In genomic region chr3:7007811-7008359, GRCm38 (mm10) we compare ENCODE assay signal across 12 mouse cellular contexts.
DNase-seq lines count a peak whose midpoint lies in the region; ATAC-seq lines count a peak whose summit lies in the region.
"Had no signal": no experiment of that assay in that cellular context is flagged by ENCODE, and none has a peak within 500 bp of the region (broad histone marks: within the 10 kb centered on the region; RNA-seq: fewer than 3 reads in every experiment).

No protein-coding gene starts in this region.

- H3K4me3 ChIP-seq in forebrain, embryonic 14.5 days (ENCODE audit: low read depth, low read length), result no peak overlapping the region
- H3K4me3 ChIP-seq in forebrain, embryonic 11.5 days (ENCODE audit: low read depth, low read length), result no peak overlapping the region
- no peak overlapping the region for H3K4me3 ChIP-seq in neural tube, embryonic 13.5 days
- no peak overlapping the region for H3K4me3 ChIP-seq in neural tube, embryonic 15.5 days (replicated peaks)
- no peak overlapping the region for H3K4me3 ChIP-seq in midbrain, embryonic 10.5 days

- H3K27me3 ChIP-seq in forebrain, embryonic 14.5 days (replicated peaks; ENCODE audit: control insufficient read depth, insufficient read depth, low read length), result no peaks in the 10 kb centered on the region
- no peaks in the 10 kb centered on the region for H3K27me3 ChIP-seq in forebrain, embryonic 11.5 days (ENCODE audit: control insufficient read depth, insufficient read depth, low read length)
- no peaks in the 10 kb centered on the region for H3K27me3 ChIP-seq in neural tube, embryonic 13.5 days
- H3K27me3 ChIP-seq in neural tube, embryonic 15.5 days (replicated peaks), result no peaks in the 10 kb centered on the region
- no peaks in the 10 kb centered on the region for H3K27me3 ChIP-seq in midbrain, embryonic 10.5 days (ENCODE audit: low read depth, poor library complexity, severe bottlenecking)

- ATAC-seq in forebrain, embryonic 14.5 days, result no peak; the same call in 1 of the 2 replicates
- no peak for ATAC-seq in forebrain, embryonic 11.5 days (replicated peaks; ENCODE audit: low FRiP score)
- no peak for ATAC-seq in neural tube, embryonic 13.5 days (ENCODE audit: low read depth)
- ATAC-seq in neural tube, embryonic 15.5 days (ENCODE audit: low FRiP score), result no peak
- ATAC-seq: lung, postnatal 0 days had no signal

- no peaks in the 10 kb centered on the region for H3K9me3 ChIP-seq in forebrain, embryonic 14.5 days (replicated peaks; ENCODE audit: control insufficient read depth, low read length)
- H3K9me3 ChIP-seq in forebrain, embryonic 11.5 days (ENCODE audit: control insufficient read depth, low read length), result no peaks in the 10 kb centered on the region
- no peaks in the 10 kb centered on the region for H3K9me3 ChIP-seq in neural tube, embryonic 13.5 days
- H3K9me3 ChIP-seq in neural tube, embryonic 15.5 days (replicated peaks), result no peaks in the 10 kb centered on the region
- no peaks in the 10 kb centered on the region for H3K9me3 ChIP-seq in midbrain, embryonic 10.5 days (replicated peaks)

- intact Hi-C loops in heart, postnatal 36 days (cut with DNase I), result no loop called here

- 0 out of 2 replicates have a peak overlapping the region, but pooled peaks have one; percentile 21 for H3K27ac ChIP-seq in forebrain, embryonic 14.5 days (ENCODE audit: low read depth, low read length)
- H3K27ac ChIP-seq in forebrain, embryonic 11.5 days (ENCODE audit: low read depth, low read length), result no peak overlapping the region
- 0 out of 2 replicates have a peak overlapping the region, but pooled peaks have one; percentile 10 for H3K27ac ChIP-seq in neural tube, embryonic 13.5 days (replicated peaks)
- no peak overlapping the region for H3K27ac ChIP-seq in neural tube, embryonic 15.5 days (replicated peaks)
- peak overlapping the region; percentile 33 for H3K27ac ChIP-seq in midbrain, embryonic 10.5 days (replicated peaks)

- no peaks in the 10 kb centered on the region for H3K36me3 ChIP-seq in forebrain, embryonic 14.5 days (ENCODE audit: control insufficient read depth, insufficient read depth, low read length)
- H3K36me3 ChIP-seq in forebrain, embryonic 11.5 days (ENCODE audit: control insufficient read depth, insufficient read depth, low read length), result no peaks in the 10 kb centered on the region
- no peaks in the 10 kb centered on the region for H3K36me3 ChIP-seq in neural tube, embryonic 13.5 days
- H3K36me3 ChIP-seq in neural tube, embryonic 15.5 days, result no peaks in the 10 kb centered on the region
- no peaks in the 10 kb centered on the region for H3K36me3 ChIP-seq in midbrain, embryonic 10.5 days

- H3K9ac ChIP-seq in forebrain, embryonic 14.5 days (ENCODE audit: low read length), result no peak overlapping the region
- no peak overlapping the region for H3K9ac ChIP-seq in forebrain, embryonic 11.5 days (ENCODE audit: low read length)
- H3K9ac ChIP-seq in neural tube, embryonic 13.5 days, result no peak overlapping the region
- H3K9ac ChIP-seq in neural tube, embryonic 15.5 days (replicated peaks), result no peak overlapping the region

- no peak overlapping the region for H3K4me2 ChIP-seq in forebrain, embryonic 14.5 days (ENCODE audit: low read length)
- H3K4me2 ChIP-seq in forebrain, embryonic 11.5 days (ENCODE audit: low read depth, low read length, severe bottlenecking), result no peak overlapping the region
- no peak overlapping the region for H3K4me2 ChIP-seq in neural tube, embryonic 13.5 days
- H3K4me2 ChIP-seq in neural tube, embryonic 15.5 days, result no peak overlapping the region

- 60% methylated on average over 5 of the region's 5 CpGs for WGBS in forebrain, embryonic 14.5 days
- WGBS in forebrain, embryonic 11.5 days, result 68% methylated on average over 5 of the region's 5 CpGs
- WGBS in neural tube, embryonic 13.5 days, result 47% methylated on average over 5 of the region's 5 CpGs
- WGBS in neural tube, embryonic 15.5 days, result 52% methylated on average over 5 of the region's 5 CpGs
- WGBS in midbrain, embryonic 10.5 days, result 63% methylated on average over 5 of the region's 5 CpGs

- no peak for DNase-seq in forebrain, embryonic 14.5 days (ENCODE audit: low spot score)
- no peak for DNase-seq in forebrain, embryonic 11.5 days (ENCODE audit: low spot score)
- DNase-seq in midbrain, embryonic 10.5 days (ENCODE audit: low spot score), result no peak
- DNase-seq in retina, postnatal 1 day, result peak; percentile 49
- no peak for DNase-seq in kidney, adult 18-20 months
- DNase-seq in heart, postnatal 36 days, result no peak
- DNase-seq: cerebellum, adult 18-20 months; kidney, adult 8-10 months; thymus, adult 2 months had no signal

- H3K4me1 ChIP-seq in forebrain, embryonic 14.5 days (ENCODE audit: control insufficient read depth, insufficient read depth, low read length), result peaks cover 3% of the 10 kb centered on the region; the same call in 1 of the 2 replicates
- H3K4me1 ChIP-seq in forebrain, embryonic 11.5 days (replicated peaks; ENCODE audit: control insufficient read depth, insufficient read depth, low read length), result no peaks in the 10 kb centered on the region
- H3K4me1 ChIP-seq in neural tube, embryonic 13.5 days (replicated peaks), result peaks cover 4% of the 10 kb centered on the region
- H3K4me1 ChIP-seq in neural tube, embryonic 15.5 days, result no peaks in the 10 kb centered on the region
- H3K4me1 ChIP-seq in midbrain, embryonic 10.5 days, result peaks cover 22% of the 10 kb centered on the region

Comparison
In these comparisons a context has a peak if more than half of its experiments do, and no peak if none do; other contexts are left out.
1. H3K27ac ChIP-seq: peak in forebrain, embryonic 14.5 days (single experiment), neural tube, embryonic 13.5 days (single experiment) and midbrain, embryonic 10.5 days (single experiment); none in forebrain, embryonic 11.5 days (single experiment) and neural tube, embryonic 15.5 days (single experiment).